Mouse (Mus musculus) gastrocnemius, postnatal 10 days (tissue): ENCODE results near the gene Ccdc157. TPM values are rescaled to one million over a fixed set of nuclear protein-coding genes. Genes with fewer than 3 reads are reported as not detected.

Source experiments
- DNase-seq: peaks from one replicate; pipeline ENCODE4 v3.0.0; 2021; ENCODE audit warnings: mixed read lengths
- microRNA-seq, 2 experiments: library from miRNA; unstranded; fragments of <30 nt; microRNA quantifications; one replicate each; pipeline ENCODE4 v1.2.0; 2021
- total RNA-seq, 2 experiments: library from RNA; stranded (reverse); gene quantifications; 2 replicates each; pipeline ENCODE4 v1.2.3; 2021

The Ccdc157 gene
- total RNA-seq, 2 experiments from 2014 or later = 5.9 to 8.8 TPM

DNA sequence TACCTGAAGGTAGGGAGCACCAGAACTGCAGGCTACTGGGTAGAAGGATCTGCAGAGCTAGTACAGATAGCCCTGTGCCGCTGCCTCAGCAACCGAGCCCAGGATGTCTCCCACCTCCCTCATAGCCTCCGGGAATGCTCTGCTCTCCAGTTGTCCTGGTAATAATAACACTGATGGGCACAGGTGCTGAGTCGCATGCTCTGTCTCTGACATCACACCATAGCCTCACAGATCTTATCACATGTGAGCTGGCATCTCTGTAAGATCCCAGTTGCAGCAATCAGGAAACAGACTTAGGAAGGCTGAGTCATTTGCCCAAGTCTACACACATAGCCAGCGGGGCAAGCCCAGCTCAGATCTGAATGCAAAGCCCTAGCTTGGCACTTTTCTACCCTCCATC is 58.2 kb downstream of the Ccdc157 start:
- no peak for DNase-seq

DNA sequence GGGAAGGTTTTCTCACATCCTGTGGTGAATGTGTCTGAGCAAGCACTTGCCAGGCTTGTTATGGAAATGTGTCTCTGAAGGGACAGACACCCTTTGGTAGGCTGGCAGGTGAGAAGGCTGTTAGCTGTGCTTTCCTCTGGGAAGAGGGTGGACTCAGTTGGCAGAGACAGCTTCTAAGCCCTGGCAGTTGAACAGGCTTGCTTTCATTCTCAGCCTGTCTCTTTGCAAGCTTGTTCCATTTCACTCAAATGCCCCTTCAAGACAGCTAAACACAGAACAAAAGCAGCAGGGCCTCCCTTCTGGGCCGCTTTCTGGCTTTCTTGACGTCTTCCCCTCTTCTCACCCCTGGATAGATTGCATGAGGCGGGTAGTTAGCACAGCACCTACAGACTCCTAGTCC is 60.6 kb downstream of the Ccdc157 start:
- no peak for DNase-seq

DNA sequence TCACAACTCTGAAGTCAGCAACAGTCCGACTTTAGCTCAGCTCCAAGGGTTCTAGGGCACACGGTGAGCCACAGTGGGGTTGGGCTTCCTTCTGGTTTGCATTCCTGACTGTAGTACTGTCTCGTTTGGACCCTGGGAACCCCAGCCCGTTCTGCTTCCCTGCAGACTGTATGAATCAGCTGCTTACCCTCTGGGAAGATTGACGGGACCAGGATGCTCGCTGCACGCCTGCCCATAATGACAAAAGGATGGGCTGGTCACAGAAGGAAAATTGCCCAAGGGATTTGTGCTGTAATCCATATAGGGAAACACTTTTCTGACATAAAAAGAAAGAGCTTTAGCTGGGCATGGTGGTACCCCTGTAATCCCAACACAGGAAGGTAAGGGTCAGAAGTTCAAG is 61.3 kb downstream of the Ccdc157 start:
- DNase-seq = no peak

DNA sequence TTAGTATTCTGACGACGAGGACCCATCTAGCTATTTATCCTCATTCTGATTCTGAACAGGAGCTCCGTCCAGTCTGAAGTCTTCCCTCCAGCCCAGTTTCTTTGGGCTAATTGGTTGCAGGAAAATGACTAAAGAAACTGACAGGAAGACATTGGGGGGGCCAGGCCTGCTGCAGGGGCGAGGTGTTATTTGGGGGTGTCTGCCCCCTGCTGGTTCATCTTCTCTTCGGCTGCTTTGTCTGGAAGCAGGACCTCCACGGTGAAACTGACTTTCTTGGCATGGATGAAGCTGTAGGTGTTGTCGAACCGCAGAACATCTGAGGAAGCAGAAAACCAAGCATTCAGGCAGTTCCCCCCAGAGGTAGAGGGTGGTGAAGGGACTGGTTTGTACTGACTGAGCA is 62.0 kb downstream of the Ccdc157 start:
- no peak for DNase-seq

DNA sequence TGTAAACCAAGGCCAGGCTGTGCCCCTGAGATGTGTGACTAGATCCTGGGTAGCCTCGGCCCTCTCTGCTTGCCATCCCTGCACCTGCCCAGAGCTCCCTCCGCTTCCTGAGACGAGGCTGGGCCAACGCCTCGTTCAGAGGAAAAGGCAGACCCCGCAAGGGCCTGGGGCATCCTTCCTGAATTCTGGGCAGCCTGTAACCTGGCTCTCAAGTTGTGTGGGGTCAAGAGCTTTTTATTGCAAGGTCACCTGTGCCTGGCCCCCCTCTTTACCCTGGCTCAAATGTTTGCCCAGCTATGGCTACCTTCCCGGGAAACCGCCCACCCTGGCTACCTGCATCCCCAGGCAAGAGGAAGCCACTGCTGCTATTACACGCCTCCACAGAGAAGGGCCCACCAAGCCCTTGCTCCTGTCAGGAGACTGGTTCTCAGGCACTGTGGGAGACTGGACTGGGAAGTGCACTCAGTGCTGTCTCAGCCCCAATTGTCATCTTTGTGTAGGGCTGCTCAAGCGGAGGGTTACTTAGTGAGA is 62.9 kb downstream of the Ccdc157 start:
- DNase-seq = no peak

DNA sequence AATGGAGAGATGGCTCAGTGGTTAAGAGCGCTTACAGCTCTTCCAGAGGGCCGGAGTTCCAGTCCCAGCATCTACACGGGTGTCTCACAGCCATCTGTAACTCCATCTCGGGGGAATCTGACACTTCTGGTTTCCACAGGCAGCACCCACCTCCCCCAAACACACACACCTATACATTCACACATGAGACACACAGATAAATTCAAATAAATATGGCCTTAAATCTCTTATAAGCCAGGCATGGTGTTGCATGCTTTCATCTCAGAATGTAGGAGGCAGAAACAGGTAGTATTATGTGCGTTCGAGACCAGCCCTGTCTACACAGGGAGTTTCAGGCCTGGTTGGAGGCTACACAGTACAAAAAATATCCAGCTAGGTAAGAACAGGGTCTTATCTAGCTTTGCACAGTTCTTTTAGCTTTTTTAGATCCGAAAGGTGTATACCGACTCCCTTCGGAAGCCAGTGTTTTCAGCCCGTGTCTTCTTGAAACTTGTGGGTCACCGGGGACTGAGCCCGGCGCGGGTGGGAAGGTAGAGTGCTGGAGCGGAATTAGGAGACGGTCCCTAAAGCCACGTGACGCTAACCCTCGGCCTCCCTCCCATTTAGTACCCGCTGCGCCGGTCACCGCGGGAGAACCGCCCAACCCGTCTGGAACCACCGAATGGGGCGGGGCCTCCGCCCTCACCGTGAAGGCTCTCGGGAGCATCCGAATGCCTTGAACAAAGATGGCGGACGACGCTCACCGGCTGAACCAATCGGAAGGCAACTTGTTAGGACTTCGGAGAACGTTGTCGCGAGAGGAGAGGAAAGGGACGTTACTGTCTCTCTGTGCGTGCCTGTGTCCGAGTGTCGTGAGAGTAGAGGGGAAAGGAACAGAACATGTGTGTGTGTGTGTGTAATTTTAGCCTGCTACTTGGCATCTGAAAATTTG is 63.8 kb downstream of the Ccdc157 start:
- DNase-seq = peak; percentile 96

DNA sequence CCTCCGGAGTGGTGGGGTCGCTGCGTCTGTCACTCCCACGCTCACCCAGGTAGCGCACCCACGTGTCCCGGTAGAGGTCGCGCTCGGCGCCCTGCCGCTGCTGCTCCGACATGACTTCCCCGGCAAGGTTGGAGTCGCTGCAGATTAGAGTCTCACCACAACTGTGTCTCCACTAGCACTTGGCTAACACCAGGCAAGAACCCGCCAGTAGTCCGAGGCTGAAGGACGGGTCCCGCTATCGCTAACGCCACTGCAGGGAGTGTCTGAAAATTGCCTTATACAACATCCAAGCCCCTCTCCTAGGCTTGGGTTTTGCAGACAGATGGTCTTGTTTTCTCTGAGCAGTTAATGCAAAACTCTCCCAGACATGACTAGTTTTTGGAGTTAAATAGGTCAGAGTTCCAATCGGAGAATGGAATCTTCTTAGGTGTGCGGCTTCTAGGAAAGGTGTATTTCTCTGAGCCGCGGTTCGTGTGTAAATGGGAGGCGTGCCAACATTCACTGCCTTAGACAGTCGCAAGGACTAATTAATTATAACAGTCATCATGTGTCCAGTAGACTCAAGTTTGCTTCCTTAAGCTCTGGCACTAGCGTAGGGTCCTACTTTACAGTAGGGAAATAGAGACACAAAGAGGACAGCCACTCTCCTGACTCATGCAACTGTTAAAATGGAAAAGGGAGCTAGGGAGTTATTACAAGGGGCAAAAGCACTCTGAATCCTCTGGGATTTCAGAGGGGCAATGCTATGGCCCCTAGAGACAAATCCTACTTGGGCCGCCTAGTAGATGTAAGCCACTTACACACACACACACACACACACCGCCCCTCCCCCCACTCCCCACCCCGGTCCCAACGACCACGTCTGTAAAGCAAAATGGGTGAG is 64.7 kb downstream of the Ccdc157 start, which contains the start of gene Mtfp1:
Mtfp1 (minus strand) TSS at position 275 of the 883 bp plus-strand sequence.
- DNase-seq = peak; percentile 53

DNA sequence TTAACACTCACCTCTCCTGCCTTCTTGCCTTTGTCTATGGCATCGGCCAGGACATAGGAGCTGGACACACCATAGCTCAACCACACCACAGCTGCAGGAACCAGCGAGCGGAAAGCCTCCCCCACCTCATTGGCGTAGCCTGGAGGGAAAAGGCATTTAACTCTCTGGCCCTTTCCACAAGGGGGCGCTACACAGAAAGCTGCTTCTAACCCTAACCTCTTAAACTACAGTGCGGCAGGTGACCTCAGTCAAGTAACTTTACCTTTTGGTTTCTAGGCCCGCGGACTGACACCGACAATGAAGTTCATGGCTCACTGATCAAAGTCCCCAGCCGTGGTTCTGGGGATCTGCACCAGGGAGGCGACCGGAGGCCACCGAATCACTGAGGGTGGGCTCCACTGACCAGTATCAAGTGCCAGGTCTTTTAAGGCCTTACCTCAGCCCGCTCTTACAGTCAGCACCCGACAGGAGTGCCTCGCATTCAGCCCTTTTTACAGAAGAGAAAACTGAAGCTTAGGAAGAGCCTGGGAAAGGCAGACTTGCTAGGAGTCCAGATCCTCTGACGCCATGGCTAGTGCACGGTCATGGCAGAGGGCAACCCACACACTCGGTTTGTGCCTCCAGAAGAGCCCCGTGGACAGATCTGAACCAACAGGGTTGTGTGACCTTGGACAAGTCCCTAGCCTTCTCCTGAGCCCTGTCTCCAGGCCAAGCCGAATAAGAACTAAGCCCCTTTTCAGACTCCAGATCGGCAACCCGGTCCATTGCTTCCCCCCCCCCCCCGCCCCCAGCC is 65.5 kb downstream of the Ccdc157 start:
- peak; percentile 61 for DNase-seq

DNA sequence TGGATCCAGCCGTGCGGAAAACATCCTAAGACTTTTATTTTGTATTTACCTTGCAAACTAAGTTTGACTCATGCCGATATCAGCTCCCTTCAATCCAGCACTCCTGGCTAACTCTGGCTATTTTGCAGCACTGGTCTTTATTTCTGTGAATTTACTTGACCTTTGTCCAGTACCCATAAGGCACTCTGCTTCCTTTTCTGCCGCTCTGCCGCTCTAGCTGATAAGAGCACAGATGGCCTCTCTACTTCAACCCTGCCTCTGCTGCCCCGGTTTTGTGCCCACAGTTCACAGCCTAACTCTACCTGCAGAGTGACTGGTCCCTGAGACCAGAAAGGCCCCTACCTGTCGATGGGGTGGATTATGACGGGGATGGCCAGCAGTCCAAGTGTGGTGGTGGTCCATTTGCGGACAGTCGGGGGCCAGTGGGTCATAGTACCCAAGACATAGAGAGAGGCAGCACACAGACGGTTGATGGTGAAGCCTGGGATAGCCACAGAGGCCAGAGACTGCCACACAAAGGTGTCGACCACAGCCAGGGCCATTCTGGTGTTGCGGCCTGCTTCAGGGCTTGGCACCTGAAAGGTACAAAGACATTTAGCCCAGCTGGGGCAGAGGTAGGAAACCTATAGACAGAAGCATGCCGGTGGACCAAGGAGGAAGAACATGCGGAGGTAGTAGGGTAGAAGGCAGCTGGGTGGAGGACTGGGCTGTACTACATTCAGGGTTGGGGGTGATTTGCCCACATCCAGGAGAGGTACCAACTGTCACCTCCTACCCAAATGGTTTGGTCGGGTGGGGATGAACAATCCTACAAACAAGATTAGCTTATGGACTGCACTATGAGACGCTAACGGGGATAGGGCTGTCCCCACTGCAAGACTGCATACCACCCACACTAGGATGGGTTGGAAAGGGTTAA is 66.4 kb downstream of the Ccdc157 start:
- DNase-seq = no peak

Small RNA genes lying within 50 kb of the gene (microRNA-seq; reads per million reads assigned to microRNA genes)
- 0.32 to 0.50 reads per million in 2 experiments for gene Mir3060

Other genes starting within 250 kb of the Ccdc157 start
- gene Slc35e4, start 245.6 kb downstream of the Ccdc157 start, total RNA-seq = 10 to 100 TPM; 15.8 to 19.4 TPM
- gene Tcn2, start 228.1 kb downstream of the Ccdc157 start, total RNA-seq = 10 to 100 TPM; 17.4 to 22.2 TPM
- 10 to 100 TPM; 42.0 to 44.9 TPM for gene Pes1, start 196.3 kb downstream of the Ccdc157 start, total RNA-seq
- gene 4930556J24Rik, start 183.5 kb downstream of the Ccdc157 start, total RNA-seq = not detected
- gene Gal3st1, start 176.7 kb downstream of the Ccdc157 start, total RNA-seq = 1 to 10 TPM; 2.4 to 4.2 TPM
- gene Sec14l4, start 128.8 kb downstream of the Ccdc157 start, total RNA-seq = under 1 TPM in 1 of 2 experiments, not detected in 1; 0.11 TPM
- not detected for gene Sec14l3, start 95.5 kb downstream of the Ccdc157 start, total RNA-seq
- gene Mtfp1, start 64.8 kb downstream of the Ccdc157 start, total RNA-seq = 10 to 100 TPM; 25.7 to 34.8 TPM
- gene Sec14l2, start 36.9 kb downstream of the Ccdc157 start, total RNA-seq = 1 to 10 TPM; 1.4 to 2.3 TPM
- gene Rnf215, start 25.1 kb downstream of the Ccdc157 start, total RNA-seq = 10 to 100 TPM in 1 of 2 experiments, 1 to 10 TPM in 1; 7.8 to 13.3 TPM
- gene Sf3a1, start 57 bp upstream of the Ccdc157 start, total RNA-seq = 10 to 100 TPM; 28.1 to 32.6 TPM
- 1 to 10 TPM; 6.1 to 8.2 TPM for gene Tbc1d10a, start 26.5 kb upstream of the Ccdc157 start, total RNA-seq
- 1 to 10 TPM; 5.9 to 6.9 TPM for gene Castor1, start 57.9 kb upstream of the Ccdc157 start, total RNA-seq
- gene Osm, start 76.1 kb upstream of the Ccdc157 start, total RNA-seq = not detected
- gene Lif, start 97.3 kb upstream of the Ccdc157 start, total RNA-seq = under 1 TPM; 0.47 to 0.77 TPM